Mouse (Mus musculus) induced T-regulatory cell, adult 2 months (primary cell): Measurements from ENCODE around the gene Actrt3.

Source experiments
- DNase-seq: peaks from one replicate; pipeline ENCODE4 v3.0.0-alpha.2; 2012; ENCODE audit warnings: low read depth

Gene Actrt3

DNA sequence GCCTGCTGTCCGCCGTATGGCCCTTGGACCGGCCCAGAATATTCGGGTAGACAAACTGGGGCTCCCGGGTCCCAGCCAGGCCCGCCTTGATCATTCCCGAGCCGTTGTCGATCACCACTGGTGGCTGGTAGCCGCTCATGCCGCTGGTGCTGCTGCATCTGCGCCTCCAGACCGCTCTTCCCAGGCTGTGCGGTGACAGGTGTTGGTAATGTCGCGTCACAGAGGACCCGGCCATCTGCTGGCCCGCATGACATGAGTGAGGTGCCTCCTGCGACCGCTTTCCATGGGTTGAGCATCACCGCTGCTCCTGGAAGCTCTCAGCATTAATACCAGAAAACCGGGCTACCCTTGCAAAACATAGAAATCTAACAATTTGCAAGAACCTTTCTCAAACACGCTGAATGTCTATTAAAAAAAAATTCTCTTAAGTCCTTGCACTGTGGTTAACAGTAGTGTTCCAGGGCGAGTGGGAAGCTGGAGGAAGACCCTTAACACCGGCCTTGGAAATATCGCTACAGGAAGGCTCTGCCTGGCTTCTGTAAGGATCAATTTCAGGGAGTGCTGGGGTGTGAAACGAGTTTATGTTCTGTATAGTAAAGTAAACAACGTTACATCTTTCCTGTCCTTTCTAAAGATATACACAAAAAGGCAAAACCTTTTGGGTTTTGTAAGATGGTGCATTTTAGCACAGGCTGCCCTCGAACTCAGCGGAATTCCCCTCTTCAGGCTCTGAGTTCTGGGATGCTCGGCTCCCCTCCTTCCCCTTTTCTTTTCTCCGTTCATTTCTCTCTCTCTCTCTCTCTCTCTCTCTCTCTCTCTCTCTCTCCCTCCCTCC, at the start of gene Actrt3:
Actrt3 (minus strand) TSS at position 229 of the 835 bp plus-strand sequence.
- DNase-seq, result peak; percentile 64

DNA sequence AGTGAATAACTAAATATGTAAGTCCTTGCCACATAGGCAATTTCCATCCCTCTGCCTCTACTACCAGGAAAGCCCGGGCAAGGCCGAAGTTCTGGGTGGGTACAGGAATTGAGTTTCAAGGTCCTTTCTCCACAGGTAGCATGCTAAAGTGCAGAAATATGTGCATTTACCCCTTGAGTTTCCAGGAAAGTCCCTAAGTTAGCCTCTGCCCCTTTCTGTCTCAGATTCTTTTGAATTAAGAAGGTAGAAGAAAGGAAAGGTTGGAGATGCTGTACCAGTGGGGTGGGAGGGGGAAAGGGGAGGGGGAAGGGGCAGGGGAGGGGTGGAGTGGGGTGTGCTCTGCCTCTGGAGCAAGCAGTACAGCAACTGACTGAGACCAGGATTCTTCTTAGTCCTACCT, 48.7 kb upstream of the Actrt3 start:
- no peak for DNase-seq

DNA sequence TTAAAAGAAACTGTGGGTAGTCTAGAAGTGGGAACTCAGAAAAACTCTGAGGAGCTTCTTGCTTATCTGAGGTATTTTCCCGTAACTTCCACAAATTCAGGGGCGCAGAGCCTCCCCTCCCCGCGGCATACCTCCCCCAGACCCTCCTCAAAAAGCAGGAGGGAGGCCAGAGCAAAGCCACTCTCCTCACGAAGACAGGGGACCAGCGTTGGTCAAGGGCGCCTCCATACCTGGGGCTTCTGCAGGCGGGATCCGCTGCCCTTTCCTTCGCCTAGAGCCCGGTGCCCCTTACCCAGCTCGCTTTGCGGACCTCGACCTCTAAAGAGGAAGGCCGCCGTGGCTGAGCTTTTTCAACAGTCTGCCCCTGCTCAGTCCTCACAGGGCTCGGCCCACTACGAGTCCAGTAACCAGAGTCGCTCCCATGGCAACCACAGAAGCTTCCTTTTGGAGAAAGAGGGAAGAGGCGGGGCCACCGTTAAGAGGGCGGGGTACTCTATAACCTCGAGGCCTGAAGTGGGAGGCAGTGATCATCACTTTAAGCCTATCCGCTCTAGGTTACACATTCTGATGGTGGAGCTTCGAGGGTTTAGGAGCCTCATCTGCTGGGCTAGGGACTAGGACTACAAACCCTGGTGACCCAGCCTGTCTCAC, 47.8 kb upstream of the Actrt3 start, which contains the start of gene Lrrc34:
Lrrc34 (minus strand) TSS at position 430 of the 651 bp plus-strand sequence.
- DNase-seq, result peak; percentile 15

DNA sequence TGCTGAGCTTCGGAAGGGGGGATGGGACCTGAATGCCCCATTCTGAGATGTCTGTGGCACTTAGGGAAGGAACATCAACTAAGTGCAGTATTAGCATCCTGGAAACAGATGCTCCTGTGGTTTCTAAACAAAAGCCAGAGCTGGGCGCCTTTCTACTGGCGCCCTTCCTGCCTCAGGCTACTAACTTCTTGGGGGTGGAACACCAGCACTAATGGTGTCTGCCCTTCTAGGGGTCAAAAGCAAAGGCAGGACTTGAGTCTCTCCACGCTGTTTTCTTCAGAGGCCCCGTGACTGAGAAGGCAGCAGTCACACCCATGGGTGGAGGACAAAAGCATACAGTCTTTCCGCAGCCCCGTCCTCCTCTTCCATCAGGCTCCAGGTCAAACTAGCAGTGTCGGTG, 47.0 kb upstream of the Actrt3 start:
- DNase-seq, result no peak

DNA sequence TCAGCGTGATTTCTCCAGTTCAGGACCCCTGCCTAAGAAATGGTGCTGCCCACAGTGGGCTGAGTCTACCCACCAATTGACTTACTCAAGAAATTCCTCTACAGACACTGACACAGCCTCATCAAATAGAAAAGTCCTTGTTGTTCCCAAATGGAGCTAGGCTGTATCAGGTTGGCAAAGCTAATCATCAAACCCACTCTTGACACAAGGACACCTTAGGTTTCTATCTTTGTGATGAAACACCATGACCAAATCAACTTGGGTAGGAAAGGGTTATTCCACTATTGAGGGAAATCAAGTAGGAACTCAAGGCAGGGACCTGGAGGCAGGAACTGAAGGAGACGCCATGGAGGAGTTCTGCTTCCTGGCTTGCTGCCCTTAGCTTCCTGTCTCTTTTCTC, 44.5 kb upstream of the Actrt3 start, which contains the start of gene Lrriq4:
Lrriq4 (plus strand) TSS at position 301 of the 400 bp plus-strand sequence.
- DNase-seq, result no peak

DNA sequence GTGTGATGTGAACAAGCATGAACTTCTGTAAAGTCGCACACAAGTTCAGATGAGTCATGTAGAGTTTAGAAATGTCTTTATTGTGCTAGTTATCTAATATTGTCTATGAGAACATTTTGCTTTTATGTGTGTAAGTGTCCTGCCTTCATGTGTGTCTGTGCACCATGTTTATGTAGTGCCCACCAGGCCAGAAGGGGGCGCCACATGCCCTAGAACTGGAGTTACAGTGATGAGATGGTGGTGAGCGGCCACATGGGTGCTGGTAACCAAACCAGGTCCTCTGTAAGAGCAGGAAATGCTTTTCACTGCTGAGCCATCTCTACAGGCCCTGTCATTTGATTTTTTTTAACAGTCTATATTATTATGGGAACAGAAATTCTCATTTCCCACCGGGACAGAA, 35.9 kb upstream of the Actrt3 start:
- peak; percentile 9 for DNase-seq

DNA sequence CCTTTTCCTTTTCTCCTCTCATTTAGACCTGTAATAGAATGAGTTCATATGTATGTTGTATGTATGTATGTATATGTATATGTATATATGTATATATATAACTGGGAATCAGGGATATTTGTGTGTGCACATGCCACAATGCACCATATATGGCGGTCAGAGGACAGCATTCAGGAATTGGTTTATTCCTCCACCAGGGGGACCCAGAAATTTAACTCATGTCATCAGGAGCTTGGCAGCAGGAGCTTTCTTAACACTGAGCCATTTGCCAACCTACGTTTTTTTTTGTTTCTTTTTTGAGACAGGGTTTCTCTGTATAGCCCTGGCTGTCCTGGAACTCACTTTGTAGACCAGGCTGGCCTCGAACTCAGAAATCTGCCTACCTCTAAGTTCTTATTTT, 33.9 kb upstream of the Actrt3 start:
- DNase-seq, result no peak

DNA sequence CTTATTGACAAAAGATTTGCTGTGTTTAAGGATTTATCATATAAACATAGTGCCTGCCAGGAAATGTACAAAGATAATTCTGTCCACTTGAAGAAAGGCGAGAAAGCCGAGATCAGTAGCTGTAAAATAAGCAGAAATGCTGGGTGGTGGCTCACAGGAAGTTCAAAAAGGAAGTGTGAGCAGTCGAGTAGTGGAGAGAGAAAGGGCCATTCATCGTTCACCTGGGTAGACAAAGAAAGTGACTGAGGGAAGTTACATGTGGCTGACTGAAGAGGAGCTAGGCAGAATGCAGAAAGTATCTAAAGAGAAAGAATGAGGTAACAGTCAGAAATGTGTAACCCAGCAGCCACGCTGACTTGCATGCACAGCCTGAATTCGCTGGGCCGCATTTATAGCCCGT, 20.4 kb upstream of the Actrt3 start:
- no peak for DNase-seq

DNA sequence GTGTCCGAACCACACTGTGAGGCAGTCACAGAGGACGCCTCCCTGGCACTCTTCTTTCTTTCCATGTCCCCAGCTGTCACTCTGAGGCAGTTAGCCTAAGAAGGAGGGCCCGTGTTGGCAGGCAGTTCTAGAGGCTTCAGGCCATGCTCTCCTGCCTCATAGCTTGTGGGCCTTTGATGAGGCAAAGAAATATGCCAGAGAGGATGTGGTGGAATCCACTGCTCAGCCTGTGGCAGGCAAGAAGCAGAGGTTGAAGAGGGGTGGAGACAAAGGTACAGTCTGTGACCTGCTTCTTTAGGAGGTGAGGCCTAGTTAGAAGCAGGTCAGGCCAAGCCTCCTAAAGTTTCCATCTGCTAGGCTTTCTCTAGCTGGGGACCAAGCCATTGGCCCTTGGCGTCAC, 11.2 kb upstream of the Actrt3 start:
- no peak for DNase-seq

DNA sequence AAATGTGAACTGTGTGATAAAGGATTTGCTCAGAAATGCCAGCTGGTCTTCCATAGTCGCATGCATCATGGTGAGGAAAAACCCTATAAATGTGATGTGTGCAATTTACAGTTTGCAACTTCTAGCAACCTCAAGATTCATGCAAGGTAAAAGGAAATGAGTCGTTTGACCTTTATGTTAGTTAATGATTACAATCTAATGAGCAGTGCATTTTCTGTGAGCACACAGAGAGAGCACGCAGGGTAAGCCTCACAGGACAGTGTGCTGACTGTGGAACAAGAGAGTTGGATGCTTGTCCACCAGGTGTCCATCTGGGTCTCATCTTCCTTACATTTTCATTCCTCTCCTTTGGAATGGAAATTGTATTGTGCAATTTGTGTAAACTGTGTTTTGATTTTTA, 9.3 kb upstream of the Actrt3 start:
- no peak for DNase-seq

DNA sequence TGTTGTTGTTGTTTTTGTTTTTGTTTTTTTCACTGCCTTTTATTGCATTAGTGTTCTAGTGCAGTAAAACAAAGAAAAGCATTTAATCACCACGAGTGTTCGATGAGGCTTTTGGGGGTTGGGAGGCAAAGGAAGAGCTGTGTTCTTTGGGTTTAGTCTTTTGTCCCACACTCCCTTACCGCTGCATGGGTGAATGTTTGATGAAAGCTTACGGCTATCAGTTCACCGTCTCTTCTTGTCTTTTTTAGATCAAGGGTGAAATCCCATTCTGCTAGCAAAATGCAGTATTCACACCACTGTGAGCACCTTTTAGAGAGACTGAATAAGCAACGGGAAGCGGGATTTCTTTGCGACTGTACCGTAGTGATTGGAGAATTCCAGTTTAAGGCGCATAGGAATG, 3.5 kb upstream of the Actrt3 start:
- DNase-seq, result no peak

DNA sequence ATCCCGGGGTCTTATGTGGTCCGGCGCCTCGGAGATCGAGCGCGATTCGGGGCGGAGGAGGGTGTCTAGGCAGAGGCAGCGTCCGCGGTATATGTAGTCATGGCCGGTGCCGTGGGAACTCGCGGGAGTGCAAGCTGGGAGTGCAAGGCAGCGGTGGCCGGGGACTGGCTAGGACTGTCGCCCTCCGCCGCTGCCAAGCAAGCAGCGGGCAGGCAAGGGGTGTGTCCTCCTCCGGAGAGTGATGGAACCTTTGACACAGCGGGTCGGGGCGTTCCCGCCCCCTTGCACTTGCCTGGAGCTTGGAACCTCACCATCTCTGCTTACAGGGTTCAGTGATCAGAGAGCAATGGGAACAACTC, 3.0 kb upstream of the Actrt3 start:
- peak; percentile 88 for DNase-seq

DNA sequence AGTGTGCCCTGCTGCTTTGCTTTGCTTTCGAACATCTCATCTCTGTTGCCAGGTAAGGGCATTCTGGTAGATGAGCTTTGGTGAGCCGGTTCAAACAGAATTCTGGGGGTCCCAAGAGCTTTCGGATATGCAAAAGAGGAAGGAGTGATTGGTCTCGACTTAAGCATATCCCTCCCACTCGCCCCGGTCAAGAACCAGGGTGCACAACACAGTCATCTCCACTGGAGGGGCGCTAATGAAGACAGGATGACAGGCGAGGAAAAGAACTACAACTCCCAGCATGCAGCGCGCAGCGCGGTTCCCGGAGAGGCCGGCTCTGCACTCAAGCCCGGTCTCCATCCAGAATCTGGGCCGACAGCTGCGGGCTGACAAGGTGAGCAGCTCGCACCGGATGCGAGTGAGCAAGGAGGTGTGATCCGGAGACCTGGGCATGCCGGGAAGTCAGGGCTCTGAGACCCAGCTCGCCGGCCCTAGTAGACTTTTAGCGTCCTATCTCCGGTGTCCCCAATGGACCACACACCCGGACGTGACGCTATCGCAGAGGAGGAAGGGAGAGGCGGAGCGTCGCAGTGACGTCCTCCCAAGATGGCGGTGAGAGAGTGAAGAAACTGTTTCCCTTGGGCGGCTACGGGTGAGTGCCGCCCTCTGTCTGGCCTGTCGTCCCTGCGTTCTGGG, 2.5 kb upstream of the Actrt3 start, which contains the start of gene Mynn:
Mynn (plus strand) TSS at position 1 of the 675 bp plus-strand sequence.
- DNase-seq, result peak; percentile 99

DNA sequence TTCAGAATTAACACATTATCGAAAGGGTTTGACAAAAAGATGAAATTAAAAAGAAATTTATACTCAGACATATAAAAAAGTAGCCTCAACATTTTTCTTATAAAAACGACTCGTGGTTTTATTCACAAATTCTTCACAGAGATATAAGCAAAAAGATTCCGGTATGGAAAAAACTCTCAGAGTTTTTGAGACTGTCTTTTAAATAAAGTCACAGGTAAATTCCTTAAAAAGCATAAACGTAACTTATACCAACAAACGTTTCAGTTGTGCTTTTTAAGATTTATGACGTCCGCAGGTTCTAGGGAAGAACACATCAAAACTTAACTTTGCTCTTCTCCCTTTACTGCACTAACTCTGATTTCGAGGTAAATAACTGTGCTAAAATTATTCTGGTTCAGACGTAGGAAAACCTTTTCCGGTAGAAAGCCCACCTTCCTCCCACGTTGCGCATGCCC, 1.9 kb upstream of the Actrt3 start:
- DNase-seq, result no peak

DNA sequence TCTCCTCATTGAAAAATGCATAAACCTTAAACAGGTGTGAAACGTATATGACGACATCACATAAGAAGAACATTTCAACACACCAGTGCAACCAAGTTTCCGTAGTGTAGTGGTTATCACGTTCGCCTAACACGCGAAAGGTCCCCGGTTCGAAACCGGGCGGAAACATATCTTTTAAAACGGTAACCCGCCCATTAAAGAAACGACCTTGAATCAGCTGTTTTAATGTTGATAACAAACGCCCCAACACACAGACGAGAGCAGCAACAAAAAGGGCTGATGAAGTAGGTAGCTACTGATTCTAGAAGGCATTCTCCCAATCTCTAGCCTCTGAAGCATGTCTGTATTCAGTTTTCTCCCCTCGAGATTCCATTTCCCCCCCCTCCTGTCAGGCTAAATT, 1.4 kb upstream of the Actrt3 start:
- DNase-seq, result peak; percentile 98

DNA sequence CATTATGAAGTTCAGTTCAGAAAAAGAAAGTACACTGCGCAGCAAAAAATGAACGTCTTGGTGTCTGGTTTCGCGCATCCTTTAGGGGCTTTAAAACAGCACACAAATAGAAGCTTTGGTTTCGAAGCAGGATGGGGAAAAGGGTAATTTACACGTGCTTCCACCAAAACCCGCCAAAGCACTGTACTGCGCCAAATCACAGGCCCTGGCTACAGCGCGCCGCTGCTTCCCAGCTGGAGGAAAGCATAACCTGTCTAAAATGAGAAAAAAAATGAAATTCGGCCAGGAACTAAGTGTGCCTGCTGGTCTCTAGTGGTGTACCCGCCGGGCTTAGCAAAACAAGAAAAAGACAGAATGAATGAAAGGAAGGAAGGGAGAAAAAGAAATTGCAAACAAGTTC, 978 bp upstream of the Actrt3 start:
- no peak for DNase-seq

DNA sequence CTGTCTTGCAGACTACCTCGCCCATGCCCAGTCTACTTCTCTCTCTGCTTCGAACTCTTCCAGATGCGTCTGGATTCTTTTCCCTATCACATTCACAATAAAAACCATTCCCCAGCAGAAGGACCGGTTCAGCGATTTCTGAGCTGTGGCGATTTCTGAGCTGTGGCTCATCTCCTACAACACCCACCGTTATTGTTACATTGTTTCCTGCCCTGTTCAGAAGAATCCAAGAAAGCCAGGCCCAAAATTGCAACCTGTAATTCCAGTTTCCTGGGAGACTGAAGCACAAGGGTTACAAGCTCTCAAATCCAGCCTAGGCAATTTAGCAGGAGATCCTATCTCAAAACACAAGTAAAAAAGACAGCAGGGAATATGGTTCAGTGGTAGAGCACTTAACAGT, 2.5 kb downstream of the Actrt3 start:
- DNase-seq, result no peak

DNA sequence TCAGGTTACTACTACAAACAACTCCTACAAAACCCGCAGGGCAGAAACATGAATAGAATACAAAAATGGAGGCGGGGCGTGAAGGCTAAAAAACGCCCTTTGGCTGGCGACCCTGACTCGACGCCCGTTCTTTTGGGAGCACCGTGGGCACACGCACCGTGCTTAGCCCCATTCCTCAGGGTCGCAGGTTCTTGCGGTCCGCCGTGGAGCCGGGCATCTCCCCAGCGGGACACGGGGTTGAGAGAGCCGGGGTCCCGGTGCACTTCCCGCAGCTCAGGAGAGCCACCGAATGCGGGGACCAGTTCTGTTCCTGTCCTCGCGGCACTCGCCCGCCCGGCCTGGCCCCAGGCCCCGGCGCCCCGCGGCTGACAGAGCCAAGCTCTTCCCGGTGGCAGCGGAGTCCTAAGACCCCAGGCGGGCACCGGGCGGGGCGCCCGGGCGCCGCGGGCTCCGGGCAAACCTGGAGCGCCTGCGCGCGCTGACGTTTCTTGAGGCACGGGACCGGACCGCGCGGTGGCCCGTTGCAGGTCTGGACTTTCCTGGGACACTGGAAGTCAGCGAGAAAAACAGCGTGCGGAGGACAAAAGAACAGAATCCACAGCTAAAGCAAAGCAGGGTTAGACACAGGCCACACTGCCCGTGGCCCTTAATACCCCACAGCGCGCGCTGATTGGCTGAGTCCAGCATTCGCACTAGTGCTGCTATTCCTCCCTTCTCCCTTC, 4.5 kb downstream of the Actrt3 start:
- peak; percentile 49 for DNase-seq

DNA sequence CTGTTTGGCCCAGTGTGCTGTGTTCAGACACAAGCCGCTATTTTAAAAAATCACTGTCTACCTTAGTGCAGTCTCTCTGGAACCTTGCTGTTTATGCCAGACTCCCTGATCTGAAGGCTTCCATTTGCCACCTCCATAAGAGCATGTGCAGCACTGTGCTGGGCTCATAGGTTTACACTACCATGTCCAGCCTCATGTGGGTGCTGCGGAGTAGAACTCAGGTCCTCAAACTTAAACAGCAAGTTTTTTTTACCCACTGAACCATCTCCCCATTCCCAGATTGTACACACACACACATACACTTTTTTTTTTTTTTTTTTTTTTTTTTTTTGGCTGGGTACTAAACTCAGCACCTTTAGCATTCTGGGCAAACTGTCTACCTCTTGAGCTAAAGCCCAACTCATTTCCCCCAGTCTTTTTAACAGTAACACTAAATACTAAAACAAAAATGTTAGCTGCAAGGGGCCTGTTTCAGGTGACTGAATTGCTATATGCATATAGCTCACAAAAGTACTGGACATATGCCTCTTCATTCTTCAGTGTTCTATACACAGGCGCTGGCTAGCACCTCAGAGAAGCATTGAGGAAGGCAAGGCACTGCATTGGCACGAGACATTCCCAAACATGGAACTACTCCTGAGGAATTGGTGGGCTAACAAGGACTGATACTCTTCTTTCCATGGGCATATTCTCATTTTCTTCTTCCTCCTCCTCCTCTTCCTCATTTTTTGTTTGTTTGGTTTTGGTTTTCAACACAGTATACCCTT, 5.8 kb downstream of the Actrt3 start:
- peak; percentile 65 for DNase-seq

DNA sequence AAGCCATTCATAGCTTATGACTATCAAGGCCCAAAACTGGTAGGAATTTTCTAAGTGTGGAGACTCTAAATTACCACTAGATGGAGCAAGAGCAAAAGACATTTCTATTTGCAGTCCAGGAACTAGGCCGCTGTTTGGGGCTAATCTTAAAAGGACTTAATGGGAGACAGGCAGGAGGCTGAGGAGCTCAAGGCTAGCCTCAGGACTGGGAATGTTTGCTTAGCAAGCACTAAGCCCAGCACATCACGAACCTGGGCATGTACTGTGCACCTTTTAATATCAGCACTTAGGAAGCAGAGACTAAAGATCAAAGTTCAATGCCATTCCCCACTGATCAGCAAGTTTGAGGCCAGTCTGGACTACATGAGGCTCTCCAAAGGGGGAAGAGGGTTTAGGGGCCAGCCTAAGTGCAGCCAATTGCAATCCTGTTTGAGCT, 7.3 kb downstream of the Actrt3 start:
- peak; percentile 80 for DNase-seq

DNA sequence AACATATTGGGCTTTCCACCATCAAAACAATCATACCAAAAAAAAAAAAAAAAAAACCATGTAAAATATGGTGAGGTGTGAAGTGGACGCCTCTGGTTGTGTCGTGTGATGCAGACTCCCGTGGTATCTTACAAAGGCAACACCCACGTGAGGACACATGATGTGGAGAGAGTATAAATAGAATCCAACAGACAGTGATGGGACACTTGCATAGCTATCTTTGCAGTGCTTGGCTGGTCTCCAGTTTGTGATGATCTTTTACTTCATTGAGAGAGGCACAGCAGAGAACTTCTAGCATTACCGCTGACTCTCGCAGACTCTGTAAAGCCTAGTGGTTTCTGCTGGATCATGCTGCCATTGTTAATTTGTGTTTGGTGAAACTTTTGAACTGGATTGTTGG, 10.9 kb downstream of the Actrt3 start:
- DNase-seq, result no peak
